Mouse (Mus musculus): ENCODE measurements around the gene Usp48.
"Not testable (repeated sequence)": the region's sequence is repeated elsewhere in the genome, so short reads cannot be mapped to it uniquely, and the experiment has no call there.

Usp48 gene

DNA sequence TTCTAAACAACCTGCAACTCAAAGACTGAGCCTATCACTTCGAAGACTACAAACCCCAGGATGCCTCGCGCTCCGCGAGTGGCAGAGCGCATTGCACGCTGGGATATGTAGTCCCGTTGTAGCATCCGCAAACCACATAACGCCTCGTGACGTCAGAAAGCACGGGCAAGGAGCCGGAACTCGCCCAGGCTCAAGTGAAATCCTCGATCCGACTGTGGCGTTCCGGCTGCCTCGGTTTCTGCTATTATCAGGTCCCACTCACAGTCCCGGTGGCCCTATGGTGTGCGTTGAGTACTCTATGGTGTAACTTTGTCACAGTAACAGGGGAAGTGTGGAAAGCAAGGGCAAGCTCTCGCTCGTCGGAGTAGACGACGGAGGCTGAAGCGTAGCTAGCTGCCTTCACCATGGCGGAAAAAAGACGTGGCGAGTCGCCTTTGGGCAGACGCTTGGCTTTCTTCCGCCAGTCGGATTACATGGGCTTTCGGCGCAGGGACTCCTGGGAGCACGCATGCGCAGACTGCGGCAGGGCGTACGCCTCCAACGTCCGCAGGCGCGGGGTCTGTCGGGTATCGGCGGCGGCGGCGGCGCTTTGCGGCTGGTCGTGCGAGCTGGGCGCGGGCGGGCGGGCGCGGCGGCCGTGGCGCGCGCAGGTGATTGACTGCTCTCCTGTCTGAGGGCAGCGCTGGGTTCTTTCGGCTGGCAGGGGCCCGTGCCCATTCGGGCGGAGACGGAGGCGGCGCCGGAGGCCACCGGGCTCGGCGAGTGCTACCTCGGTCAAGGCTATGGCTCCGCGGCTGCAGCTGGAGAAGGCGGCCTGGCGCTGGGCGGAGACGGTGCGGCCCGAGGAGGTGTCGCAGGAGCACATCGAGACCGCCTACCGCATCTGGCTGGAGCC, at the start of gene Usp48:
Gene Usp48 (plus strand): TSS at position 155 of the 895 bp plus-strand sequence.
- peak; percentile 99 for DNase-seq (ENCODE audit: low spot score in 2 of 2)

DNA sequence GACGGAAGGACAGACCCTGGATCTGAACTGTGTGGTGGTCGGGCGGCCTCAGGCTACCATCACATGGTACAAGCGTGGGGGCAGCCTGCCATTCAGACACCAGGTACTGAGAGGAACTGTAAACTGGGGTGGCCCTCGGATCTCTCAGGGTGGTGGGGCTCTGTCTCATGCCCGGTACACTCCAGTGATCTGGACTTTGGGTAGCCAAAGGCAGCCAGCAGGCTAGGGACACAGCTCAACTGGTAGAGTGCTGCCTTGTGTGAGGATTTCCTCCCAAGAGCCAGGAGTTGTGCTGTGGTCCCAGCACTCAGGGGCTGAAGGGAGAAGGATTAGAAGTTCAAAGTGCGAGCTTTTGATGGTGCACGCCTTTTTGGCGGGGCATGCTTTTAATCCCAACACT, 48.0 kb upstream of the Usp48 start:
- no peak for DNase-seq (ENCODE audit: low spot score in 2 of 2)

DNA sequence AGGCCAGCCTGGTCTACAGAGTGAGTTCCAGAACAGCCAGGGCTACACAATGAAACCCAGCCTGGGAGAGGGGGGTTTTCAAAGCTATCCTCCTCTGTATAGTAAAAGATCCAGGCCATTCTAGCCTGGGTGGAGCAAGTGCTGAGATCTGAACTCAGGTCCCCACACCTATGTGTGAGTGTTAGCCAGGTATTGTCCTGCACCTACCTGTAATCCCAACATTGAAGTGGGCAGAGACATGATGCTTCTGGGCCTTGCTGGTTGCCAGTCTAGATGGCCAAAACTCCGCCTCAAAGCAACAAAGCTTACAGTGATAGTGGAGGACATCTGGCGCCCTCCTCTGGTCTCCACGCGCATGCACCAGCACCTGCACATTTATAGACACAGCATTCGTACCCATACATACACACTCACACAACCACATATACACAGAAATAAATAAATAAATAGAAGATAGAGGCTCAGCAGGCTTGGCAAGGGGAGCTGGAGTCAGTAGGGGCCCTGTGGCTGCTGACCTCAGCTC, 47.5 kb upstream of the Usp48 start:
- no peak for DNase-seq (ENCODE audit: low spot score in 2 of 2)

DNA sequence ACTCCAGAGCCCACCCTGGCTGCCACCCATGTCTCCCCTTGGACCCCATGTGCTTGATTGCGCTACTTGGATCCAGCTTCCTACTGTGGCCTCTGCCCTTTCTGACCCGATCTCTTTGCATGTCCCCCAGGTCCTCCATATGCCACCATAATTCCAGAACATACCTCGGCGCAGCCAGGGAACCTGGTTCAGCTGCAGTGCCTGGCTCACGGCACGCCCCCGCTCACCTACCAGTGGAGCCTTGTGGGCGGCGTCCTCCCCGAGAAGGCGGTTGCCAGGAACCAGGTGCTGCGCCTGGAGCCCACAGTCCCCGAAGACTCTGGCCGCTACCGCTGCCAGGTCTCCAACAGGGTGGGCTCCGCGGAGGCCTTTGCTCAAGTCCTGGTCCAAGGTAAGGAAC, 40.1 kb upstream of the Usp48 start:
- no peak for DNase-seq (ENCODE audit: low spot score in 2 of 2)

DNA sequence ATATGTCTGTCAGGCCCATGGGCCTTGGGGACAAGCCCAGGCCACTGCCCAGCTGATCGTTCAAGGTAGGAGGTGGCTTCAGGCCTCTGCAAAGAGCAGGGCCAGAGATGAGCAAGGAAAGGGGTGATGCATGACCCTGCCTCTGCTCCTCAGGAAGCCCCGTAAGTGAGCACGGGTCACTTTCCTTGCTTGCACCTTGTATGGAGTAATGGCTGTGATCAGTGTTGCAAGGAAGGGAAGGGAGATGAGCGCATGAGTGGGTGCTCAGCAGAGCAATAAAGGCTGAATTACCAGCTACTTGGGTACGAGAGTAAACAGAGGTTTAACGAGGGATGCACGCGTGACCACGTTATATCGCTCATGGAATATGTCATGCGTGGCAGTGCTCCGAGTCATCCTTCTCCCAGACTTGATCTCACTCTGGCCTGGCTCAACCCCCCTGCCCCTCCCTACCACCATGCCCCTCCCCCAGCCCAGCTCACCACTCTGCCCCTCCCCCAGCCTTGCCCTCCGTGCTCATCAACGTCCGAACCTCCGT, 36.8 kb upstream of the Usp48 start:
- no peak for DNase-seq (ENCODE audit: low spot score in 2 of 2)

DNA sequence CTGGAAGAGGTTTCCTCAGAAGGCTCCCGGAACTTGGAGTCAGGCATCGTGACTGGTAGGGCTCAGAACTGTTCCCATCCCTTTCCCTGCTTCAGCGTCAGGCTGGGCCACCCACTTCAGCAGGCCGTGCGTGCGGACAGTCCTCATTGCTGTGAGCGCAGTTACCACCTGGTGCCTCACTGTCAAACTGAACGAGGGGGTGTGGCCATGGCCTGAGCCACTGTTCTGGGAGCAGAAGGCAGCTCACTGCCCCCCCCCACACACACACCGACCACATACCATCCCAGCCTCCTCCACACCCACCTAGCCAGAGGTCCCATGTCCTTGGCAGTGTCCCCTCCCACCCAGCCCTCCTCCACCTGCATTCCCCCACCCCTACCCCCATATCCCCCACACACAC, 23.7 kb upstream of the Usp48 start:
- no peak for DNase-seq (ENCODE audit: low spot score in 2 of 2)

DNA sequence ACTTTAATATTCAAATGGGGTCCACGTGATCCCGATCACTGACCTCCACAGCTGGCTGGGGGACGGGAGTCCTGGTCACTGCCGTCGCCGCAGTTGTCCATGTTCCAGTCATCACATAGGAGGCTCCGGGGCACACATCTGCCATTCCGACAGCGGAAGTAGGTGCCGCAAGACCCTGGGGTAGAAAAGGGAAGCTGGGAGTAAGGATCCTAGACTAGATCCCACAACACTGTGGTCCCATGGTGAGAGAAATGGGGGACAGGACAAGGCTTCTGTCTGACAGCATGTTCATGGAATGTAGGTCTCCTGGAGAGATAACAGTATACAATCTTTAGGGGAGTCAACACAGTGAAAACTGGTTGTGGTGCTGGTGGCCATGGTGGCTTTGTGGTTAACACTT, 19.1 kb upstream of the Usp48 start, which contains the start of gene Ldlrad2:
Gene Ldlrad2 (minus strand): TSS at position 101 of the 400 bp plus-strand sequence.
- no peak for DNase-seq (ENCODE audit: low spot score in 2 of 2)

DNA sequence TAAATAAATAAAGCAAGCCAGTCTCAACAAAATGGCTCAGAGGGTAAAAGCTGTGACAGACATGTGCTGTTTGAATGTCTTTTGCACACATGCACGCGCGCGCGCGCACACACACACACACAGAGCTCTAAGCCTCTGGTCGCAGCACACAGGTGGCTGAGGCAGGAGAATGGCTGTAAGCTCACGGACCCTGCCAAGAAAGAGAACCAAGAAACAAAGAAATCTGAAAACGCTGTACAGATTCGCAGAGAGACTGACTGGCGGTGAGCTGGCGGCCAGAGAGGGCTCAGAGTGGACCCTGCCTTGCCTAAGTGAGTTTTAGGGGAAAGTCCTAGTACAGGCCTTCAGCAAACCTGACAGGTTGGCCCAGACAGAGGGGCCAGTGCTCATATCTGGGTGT, 16.1 kb upstream of the Usp48 start:
- DNase-seq (ENCODE audit: low spot score in 2 of 2), result no peak

DNA sequence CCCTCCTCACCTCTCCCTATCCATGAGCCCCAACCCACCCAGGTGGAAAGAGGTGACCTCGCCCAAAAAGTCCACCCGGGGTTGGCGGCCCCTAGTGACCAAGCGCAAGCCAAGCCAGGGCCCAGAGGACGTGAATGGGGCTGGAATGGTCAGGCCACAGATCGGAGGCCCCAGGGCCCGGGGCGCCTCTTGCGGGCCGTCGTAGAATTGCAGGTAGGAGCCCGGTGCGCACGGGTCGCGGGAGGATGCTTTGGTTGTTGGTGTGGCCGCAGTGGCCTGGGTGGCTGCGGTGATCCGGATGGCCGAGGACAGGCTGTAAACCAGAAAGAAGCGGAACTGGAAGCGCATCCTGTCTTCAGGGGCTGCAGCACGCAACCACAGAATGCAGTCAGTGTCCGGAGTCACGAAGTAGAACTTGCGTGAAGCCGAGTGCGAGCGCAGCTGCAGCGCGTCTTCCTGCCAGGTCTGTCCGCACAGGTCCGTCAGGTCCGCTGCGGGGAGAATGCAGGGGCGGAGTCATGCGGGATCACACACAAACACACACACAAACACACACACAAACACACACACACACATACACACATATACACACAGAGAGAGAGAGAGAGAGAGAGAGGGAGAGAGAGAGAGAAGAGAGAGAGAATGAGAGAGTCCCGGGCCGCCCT, 15.2 kb upstream of the Usp48 start:
- DNase-seq (ENCODE audit: low spot score in 2 of 2), result peak in 1 of 2 experiments; percentile 8

DNA sequence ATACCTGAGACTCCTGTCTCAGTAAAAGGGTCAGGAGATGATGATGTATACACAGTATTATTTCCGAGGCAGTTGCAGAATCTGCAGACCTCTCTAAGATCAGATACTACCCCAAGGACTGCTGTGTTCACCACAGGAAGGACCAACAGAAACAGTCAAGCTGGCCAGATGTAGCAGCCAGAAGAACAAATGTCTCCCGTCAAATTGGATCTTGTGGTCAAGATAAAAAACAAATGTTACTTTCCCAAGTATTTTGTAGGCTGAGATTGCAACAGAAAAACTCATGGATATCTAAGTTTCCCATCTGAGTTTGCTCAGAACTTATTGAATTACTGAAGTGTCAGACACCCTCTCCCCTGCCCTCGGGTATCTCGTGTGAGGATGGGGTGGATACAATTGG, 13.8 kb upstream of the Usp48 start:
- no peak for DNase-seq (ENCODE audit: low spot score in 2 of 2)

DNA sequence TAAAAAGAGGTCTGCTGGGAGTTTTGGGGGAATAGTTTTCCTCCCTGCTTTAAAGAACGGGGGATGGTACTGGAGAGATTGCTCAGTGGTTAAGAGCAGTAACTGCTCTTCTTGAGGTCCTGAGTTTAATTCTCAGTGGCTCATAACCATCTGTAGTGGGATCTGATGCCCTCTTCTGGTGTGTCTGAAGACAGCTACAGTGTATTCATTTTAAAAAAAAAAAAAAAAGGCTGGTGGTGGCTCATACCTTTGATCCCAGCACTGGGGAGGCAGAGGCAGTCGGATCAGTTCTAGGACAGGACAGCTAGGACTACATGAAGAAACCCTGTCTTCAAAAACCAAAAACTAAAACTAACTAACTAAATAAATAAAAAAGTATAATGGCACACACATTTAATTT, 13.3 kb upstream of the Usp48 start:
- DNase-seq (ENCODE audit: low spot score in 2 of 2), result no peak

DNA sequence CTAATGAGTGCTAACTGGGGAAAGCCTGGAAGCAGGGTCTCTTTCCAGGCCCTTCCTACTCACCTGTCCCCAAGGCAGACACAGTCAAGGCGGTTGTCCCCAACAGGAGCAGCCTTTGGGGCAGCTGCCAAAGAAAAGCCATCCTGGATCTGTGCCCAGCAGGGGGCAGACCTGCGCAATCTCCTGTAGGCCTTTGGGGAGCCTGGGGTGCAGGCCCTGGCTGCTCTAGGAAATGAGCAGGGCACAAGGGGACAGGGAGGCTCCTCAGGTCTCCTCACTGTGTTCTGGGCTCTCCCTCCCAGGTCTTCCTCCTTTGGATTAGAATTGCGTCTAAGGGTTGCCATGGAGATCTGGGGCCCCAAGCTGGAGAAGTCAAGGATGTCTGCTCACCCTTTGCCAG, 11.7 kb upstream of the Usp48 start:
- DNase-seq (ENCODE audit: low spot score in 2 of 2), result peak; percentile 16 to 17

DNA sequence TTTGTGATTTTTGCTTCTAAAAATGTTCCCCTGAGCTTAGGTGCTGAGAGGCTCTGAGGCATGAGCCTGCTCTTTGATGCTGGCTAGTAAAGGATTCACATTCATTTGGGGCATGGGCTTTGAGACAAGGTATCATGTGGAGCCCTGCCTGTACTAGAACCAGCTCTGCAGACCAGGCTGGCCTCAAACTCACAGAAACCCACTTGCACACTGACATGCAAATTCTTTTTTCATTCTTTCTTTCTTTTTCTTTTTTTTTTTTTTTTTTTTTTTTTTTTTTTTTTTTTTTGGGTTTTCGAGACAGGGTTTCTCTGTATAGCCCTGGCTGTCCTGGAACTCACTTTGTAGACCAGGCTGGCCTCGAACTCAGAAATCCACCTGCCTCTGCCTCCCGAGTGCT, 4.5 kb upstream of the Usp48 start:
- DNase-seq (ENCODE audit: low spot score in 2 of 2), result not testable (repeated sequence)

DNA sequence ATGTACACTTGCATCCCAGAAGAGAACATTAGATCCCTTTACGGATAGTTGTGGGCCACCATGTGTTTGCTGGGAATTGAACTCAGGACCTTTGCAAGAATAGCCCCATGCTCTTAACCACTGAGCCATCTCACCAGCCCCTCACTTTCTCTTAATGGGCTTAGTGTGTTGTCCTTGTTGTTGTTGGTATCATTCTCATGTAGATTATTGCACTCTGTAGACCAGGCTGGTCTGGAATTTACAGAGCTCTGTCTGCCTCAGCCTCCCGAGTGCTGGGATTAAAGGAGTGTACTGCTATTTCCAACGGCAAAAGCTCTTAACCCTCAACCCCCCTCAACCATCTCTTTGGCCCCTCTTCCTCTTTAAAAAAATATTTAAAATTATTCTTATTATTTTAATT, 4.0 kb upstream of the Usp48 start:
- no peak for DNase-seq (ENCODE audit: low spot score in 2 of 2)

DNA sequence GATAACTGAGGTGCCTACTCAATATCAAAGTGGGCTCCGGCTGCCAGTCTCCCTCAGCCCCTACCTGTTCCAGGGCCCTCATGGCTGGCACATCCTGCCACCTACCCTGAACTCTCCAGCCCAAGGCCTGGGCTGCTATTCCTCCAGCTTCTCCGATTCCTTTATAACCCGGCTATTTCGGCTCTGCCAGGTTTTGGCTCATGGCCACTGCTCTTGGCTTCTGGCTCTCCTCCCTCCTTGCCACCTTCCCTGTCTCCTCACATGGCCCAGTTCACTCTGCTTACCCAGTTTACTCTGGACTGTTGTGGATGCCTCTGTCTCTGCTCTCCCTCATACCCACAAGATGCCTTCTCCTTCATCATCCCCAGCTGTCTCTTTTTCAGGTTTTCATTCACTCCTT, 2.6 kb upstream of the Usp48 start:
- DNase-seq (ENCODE audit: low spot score in 2 of 2), result no peak

DNA sequence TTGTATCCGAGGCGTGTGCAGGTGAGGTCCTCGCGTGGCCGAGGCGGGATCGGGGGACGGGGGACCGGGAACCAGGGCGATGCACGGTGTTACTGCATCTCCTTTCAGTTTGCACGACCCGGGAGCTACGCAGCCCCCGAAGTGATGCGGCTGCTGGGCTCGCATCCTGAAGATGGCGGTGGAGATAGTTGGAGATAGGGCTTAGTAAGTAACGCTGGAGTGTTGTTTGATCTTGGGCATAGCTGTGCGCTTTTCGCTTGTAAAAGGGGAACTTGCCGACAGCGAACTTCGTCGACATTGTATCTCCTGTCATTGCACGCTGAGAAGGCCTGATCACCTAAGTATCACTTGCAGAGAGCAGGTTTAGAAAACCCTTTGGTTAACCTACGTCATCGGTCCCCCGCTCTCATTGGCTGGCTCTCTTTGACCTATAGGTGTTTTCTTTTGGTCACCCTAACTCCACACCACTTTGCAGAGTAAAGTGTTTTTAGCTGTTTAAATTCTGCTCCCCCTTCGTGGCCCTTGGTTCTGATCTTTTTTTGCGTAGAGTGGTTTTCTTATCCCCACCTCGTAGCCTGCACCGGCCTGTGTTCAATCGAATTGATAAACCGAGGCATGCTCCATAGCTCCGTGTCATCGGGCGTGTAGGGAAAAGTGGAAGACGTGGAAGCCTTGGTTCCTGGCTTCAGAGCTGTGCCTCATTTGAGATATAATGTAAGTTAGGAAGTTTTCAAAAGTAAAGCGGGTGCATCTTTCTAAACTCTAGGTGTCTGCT, 1.1 kb downstream of the Usp48 start:
- DNase-seq (ENCODE audit: low spot score in 2 of 2), result peak; percentile 61 to 62

DNA sequence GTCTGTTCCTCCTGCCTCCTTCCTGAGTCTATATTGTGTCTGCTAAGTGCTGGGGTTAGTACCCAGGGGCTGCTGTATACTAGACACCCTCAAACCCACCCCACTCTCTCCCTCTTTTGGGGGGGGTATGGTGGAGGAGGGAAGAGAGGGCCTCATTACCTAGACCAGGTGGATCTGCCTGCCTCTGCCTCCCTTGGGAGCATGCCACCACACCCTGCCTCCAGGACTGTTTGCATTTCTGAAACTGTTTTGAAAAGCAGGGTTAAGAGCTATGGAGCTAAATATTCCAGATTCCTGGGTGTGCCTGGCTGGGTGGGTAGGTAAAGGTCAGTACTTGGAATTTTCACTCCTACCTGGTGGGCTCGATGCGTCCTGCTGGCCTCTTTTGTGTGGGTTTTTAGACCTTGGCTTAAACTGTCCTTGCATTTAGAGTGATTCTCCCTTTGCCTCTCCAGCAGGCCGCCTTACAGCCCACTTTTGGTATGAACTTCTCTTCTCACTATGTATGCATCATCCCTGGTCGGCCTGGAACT, 3.6 kb downstream of the Usp48 start:
- DNase-seq (ENCODE audit: low spot score in 2 of 2), result no peak

DNA sequence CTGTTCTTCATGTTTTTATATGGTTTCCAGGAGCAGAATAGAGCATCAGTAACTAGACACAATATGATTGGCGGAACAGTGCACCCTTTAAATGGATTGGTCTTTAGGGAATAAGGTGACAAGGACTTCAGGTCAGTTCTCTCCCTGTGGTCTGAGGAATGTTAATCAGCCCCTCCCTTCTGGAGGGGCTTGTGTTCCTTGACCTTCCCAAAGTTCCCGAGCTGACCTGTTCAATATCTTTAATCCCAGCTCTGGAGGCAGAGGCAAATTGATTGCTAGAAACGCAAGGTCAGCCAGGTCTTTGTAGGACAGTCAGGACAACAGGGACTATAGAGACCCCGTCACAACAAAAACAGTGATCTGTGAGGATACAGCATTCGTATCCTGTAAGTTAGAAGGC, 5.0 kb downstream of the Usp48 start:
- no peak for DNase-seq (ENCODE audit: low spot score in 2 of 2)

DNA sequence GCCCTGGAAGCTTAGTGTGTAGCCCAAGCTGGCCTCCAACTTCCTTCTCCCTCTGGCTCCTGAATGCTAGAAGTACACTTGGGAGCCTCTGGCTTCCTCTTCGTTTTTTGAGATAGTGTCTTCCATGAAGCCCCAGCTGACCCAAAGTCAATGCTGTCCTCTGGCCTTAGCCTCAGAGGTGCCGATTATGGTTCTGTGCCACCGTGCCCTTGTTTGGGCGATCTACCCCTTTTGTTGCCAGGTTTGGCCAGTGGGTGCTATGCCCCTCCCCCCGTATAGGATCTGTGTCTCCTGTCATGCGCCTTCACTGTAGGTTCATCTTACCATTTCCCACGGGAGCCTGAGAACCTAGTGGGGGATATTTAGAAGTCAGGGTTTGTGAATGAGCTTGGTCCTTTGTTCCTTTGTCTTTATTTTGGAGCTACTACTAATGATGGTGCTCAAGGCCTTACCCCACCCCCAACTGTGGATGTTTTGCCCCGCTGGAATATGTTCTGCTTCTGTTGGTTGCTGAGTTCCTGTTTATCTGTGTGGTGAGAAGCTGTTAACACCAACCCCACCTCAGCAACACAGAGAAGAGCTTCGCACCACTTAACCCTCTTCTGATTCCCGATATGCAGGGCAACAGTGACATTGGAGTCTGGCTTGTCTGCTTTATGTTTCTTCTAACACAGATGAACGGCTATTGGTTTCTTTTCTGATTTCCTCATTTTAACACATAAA, 10.1 kb downstream of the Usp48 start:
- peak; percentile 8 to 20 for DNase-seq (ENCODE audit: low spot score in 2 of 2)

DNA sequence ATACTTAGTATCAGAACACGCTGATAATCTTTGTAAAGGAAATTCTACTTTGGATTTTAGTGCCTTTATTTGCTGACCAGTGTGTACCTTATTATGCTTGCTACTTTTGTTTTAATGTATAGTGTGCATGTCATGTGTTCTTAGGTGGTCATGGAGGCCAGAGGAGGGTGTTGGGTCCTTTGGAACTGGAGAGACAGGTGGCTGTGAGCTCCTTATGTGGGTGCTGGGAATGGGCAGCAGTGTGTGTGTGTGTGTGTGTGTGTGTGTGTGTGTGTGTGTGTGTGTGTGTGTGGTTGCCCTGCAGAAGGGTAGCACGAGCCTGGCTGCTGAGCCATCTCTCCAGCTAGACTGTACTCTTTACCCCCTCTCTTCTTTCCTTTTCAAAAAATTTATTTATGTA, 13.5 kb downstream of the Usp48 start:
- DNase-seq (ENCODE audit: low spot score in 2 of 2), result no peak

DNA sequence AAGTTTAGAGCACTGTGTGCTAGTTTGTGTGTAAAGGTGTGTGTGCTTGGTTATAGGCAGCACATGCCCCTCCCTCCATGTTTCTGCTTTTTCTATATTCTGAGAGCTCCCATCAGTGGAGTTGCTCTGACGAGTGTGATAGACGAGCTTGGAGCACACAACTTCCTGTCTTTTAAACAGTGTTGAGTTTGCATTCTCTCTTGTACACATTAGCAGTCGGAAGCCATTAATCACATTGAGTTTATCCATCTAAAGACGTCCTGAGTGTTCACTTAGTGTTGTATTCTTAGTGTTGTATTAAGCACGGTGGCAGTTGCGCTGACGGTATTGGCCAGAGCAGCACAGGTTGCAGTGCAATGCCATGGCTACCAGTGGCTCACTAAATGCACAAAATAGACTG, 15.7 kb downstream of the Usp48 start:
- no peak for DNase-seq (ENCODE audit: low spot score in 2 of 2)
